Mouse (Mus musculus) heart, adult 2 months (tissue): ENCODE results near the gene Jakmip3.

ENCODE experiments used
- CTCF ChIP-seq: fragments of 200-600 bp; IDR thresholded peaks from 2 replicates; pipeline ENCODE4 v1.8.1; 2022; ENCODE audit warnings: antibody characterized with exemption, mild to moderate bottlenecking, moderate library complexity
- POLR2A ChIP-seq: fragments of 200-500 bp; IDR thresholded peaks from 2 replicates; pipeline ENCODE4 v1.6.1; 2011; ENCODE audit warnings: mild to moderate bottlenecking, low read depth, low read length, control low read depth; ENCODE audit not compliant: insufficient read depth

GRCm38 (mm10) chr7:138898122-138898521 lies 42.4 kb upstream of the Jakmip3 start:
- TF ChIP-seq CTCF (no peak), POLR2A (no peak)
